Mouse (Mus musculus) sigmoid colon, adult 10 weeks (tissue): ENCODE data around the gene Ctnnd2. TPM values are rescaled to one million over a fixed set of nuclear protein-coding genes. Genes with fewer than 3 reads are reported as not detected.

Experiments used
- polyA plus RNA-seq: library from polyadenylated mRNA; stranded (reverse); fragments of 350-450 nt; fragmentation: Illumina TruSeq; extraction: RNeasy Lipid Tissue Mini Kit (QIAGEN cat#74804); gene quantifications from one replicate; pipeline ENCODE4 v1.2.3, GENCODE M21; 2014; ENCODE audit warnings: low read depth, low replicate concordance

Gene Ctnnd2
- polyA plus RNA-seq: 0.66 TPM

DNA sequence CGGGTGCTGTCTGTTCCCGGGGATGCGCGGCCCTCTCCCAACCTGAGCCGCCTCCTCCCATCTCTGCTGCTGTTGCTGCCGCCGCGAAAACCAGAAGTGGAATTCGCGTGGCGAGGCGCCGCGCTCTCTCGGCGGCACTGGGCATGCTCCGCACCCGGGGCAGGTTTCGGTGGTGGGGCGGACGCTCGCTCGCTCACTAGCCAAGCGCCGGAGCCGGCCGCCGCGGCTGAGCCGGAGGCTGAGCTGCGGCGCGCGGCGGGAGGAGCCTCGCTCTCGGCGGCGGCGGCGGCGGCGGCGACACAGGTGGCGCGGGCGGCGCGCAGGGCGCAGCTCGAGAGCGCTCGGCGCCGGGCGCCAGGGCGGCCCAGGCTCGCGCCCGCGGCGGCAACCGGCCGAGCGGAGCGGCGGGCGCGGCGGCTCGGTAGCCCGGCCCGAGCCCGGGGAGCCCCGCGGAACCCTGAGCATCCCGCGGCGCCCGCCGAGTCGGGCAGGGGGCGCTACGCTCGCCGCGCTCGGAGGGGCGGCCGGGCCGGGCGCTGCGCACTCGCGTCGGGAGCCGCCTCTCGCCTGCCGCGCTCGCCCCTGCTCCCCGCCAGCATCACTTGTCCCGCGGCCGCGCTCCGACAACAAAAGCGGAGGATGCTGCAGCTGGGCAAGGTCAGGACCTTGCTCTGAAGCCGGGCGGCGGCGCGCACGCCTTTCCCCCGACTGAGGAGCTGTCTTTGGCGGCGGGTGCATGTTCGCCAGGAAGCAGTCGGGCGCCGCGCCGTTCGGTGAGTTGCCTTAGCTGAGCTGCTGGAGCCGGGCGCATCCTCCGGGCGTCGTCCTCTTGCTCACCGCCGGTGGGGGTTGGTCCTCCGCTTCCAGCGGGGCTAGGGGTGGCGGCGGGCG, at the start of gene Ctnnd2:
Ctnnd2 (plus strand) TSS at position 203 of the 891 bp plus-strand sequence.

